Mouse (Mus musculus) cerebellum, postnatal 36 days (tissue): ENCODE measurements around the gene Ppm1h.

ENCODE experiments used
- DNase-seq, 2 experiments: peaks; one replicate each; pipeline ENCODE4 v3.0.0; 2021 to 2022; ENCODE audit warnings: mixed read lengths in 2 of 2

Gene Ppm1h

DNA sequence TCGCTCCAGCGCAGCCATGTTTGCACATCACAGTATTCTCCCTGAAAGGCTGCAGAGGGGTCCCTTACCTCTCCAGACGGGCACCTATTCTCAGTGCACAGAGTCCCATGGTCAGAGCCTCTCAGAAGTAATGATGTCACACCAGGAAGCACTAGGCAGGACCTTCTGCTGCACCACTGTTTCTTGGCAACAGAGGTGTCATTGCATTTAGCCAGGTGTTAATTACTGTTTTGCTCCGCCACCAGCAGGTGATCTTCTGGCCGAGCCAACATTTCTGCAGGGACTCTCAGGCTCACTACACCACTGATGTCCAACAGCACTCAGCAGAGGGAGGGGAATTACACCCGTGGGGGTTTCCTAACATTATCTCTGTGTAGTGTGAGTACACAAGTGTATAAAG lies 143.0 kb downstream of the Ppm1h start:
- DNase-seq: peak; percentile 62

DNA sequence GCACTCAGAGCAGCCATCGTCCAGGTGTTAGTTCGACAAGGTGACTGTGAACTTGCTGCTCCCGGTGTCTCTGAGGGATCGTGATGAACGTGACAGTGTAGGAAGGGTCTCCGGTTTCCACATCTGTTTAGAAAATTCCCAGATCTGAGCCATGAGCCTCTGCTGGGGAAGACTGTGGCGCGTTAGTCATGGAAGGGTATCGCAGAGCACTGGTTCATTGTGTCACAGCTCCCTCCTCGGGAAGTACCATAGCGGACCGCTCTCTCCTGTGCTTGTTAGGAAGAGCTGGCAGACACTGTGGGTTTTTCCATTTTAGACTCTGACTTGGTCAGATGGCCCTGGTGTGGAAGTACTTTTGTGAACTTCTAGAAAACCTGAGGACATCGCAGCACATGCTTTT lies 145.1 kb downstream of the Ppm1h start:
- DNase-seq: no peak

DNA sequence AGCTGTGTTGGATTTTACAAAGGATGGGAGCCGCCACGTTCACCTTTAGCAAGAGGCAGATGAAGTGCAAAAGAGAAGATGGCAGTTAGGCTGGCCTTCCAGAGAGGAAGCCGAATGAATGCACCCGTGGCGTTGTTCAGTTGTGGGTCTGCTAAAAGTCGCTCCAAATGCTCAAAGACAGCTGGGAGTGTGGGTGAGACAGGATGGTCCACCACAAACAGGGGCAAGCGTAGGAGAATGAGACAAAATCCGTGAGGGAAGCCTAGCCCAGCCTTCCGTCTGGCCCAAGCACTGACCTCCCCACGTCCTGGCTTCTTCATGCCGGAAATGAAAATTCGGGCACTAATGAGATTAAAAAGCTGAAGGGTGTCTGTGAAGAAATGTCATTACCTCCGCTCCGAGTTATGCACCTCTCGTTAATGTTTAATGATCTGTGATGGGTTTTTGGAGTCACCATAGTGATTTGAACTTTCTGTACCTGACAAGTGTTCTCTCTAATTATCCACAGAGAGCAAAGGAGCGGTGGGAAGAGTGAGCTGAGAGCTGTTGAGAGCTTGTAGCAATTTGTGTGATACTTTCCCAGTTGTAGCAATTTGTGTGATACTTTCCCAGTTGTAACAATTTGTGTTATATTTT lies 148.3 kb downstream of the Ppm1h start:
- DNase-seq: no peak

DNA sequence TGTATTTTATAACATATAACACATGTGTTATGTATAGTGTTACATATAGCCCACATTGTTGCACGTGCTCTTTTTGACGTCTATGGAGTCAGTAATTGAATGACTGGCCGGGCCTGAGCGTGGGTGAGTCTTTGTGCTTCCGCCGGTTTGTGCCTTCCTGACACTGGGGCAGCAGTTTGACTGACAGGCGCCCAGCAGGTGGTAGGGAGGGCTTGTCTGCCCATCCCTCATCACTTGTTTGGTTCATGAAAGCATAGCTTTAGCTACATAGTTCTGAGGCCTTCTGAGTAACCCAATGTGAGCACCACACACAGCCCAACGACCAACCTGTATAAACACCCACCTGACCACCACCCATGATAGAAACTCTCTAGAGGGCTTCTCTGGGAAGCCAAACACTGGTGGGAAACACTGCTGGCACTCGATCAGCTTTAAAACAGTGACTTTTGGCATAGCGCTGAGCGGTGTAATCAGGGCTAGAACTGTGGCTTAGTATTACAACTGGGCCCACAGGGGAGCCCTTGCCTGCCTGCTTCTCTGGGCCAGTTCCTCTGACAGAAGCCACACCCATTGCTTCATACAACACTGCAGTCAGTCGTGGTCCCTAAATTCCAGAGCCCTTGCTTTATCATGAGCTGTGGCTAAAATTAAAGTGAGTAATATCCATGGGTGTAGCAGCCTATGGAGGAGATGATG lies 149.3 kb downstream of the Ppm1h start:
- DNase-seq: no peak

DNA sequence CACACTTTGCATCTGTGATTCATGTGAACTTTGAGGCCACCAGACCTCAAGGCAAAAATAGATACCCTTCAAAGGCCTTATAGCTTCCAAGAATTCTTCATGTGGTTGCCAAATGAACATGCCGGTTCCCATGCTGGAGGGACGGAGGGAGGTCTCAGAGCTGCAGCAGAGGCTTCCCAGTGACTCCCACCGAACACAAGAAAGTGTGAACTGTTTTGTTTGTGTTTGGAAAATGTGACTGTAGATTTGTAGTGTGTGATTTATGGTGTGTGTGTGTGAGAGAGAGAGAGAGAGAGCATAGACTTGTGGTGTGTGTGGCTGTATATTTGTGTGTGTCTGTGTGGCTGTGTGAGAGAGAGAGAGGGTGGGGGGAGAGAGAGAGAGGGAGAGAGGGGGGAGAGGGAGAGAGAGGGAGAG lies 151.2 kb downstream of the Ppm1h start:
- DNase-seq: no peak

DNA sequence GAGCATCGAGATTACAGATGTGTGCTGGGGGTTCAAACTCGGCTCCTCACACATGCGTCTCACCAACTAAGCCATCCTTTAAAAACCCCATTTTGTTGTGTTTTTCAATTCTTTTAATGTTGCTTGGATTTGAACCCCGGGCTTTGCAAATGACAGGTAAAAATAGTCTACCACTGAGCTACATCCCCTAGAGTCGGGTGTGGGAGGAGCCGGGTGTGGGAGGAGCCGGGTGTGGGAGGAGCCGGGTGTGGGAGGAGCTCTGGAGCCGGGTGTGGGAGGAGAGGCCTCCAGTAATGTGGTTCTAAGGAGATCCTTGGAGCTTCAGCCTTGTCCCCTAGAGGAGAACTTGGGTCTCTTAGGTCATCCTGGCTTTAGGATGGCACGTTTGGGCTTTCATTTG lies 152.1 kb downstream of the Ppm1h start:
- no peak for DNase-seq

DNA sequence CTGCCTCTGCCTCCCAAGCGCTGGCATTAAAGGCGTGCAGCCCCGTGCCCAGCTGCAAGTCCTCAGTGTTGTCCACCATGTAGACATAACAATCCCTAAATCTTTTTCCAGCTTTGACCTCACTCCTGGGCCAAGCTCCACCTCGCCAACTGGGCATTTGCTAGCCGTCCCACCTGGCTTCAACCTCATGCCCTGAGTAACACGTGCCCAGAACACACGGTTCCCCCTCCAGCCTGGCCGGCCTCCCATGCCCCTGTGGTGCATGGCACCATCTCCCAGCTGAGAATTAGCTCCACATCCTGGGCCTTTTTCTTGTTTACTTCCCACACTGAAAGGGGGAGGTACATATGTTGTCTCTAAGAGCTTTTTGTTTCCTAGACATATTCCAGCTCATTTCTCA lies 163.5 kb downstream of the Ppm1h start:
- peak; percentile 94 for DNase-seq

DNA sequence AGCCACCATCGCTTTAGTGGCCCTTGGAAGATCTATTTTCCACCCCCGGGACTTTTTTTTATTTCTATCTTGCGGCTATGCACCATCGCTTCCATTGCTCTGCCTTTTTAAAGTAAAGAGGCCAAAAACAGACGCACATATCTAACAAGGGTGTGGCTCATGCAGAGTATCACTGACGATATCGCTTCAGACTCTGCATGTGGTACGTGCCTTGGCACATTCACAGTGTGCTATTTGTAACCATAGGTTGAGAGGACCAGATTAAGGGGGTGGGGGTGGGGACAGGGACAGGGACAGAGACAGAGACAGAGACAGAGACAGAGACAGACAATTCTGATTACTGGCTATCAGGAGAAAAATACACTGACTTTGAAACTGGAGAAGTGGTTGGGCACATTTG lies 164.4 kb downstream of the Ppm1h start:
- no peak for DNase-seq

DNA sequence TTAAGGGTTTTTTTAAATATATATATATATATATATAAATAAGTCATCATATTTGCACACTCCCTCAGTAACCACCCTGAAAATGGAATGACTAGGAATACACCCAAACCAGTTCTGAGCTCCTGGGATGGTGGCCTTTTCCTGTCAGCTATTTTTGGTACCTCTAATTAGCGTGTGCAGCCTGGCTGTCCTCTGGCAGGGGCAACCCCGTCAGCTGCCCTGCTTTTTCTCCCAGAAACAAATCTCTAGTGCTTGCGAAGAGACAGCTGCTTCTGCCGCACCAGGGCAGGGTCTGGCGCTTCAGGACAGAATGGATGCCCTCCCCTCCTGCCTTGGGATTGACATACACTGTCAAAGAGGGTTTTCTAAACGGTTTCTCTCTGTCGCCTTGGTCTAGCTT lies 166.9 kb downstream of the Ppm1h start:
- peak; percentile 70 to 72 for DNase-seq

DNA sequence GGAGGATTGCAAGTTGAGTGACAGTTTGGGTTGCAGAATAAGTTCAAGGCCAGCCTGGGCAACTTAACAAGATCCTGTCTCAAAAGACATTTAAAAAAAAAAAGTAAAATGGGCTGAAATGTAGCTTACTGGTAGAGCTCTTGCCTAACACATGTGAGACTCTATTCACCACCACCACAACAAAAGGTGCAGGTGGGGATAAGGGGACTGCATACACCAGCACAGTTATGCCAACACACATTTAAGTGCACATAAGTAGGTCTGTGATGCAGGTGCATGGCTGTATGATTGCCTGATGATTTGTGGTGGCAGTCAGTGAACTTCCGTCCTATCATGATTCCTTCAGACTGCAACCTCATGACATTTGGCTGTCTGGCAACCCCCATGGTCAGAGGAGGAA lies 167.9 kb downstream of the Ppm1h start:
- DNase-seq: no peak

DNA sequence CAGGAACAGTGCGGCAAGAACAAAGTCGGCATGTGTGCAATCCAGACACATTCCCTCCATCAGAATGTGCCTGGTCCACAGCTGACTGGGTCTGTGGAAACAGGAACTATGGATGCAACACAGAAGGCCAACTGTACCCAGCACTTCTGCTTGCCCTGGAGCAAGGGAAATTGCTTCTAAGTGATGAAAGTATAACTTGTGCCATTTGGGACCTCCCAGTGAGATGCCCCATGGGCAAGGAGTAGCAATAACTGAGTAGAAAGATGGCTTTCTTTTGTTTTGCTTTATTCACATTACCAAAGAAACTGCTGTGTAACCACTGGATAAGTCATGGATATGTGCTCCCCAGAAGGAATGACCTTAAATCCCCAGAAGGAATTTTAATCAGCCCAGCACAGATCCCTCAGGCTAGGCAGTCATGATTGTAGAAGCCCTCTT lies 169.5 kb downstream of the Ppm1h start:
- no peak for DNase-seq

DNA sequence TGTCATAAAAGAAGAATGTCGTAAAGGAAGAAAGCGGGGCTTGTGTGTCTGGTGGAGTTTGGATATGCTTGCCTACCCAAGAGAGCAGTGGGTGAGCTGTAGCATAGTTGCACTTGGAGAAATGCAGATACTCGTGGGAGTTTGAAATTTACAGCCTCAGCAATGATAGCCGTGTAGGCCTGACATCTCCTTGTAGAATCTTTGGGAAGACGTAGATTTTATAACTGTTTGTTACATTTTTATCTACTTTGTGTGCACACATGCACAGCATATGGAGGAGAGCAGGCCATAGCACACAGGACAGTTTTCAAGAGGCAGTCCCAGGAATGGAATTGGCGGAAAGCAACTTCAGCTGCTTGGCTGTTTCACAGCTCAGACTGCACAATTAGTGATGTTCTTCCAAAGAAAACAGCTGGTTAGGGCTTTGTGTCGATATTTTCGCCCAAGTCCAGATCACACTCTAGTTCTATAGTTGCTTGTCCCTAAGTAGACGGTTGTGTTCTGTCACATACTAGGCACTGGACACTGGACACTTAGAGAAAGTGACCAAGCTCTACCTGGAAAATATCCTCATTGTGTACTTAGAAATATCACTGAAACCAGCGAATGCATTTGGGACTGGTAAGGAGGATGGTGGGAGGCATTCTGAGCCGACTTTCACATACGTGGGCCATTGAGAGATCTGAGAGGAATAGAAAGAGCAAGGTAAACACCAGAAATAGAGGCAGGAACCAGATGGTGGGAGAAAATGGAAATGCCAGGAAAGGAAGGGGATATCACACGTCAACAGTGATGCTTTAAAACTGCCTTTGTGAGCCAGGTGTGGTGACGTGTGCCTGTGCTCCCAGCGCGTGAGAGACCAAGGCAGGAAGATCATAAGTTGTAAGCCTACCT lies 173.0 kb downstream of the Ppm1h start:
- no peak for DNase-seq

DNA sequence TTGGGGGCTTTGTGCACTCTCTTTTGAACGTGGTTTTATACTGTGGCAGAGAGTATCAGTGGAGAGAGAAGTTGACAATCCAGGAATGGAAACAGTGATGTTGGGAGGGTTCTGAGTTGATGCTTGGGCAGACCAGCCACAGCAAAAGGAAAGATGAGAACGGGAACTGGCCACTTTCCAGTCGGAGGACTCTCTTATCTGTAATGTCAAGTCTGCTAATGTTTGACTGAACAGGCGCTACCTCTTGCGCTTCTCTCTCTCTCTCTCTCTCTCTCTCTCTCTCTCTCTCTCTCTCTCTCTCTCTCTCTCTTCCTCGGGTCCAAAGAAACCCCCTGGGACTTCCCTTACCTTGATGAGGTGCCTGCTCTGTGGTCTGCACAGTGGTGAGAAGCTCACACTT lies 176.0 kb downstream of the Ppm1h start:
- DNase-seq: no peak

DNA sequence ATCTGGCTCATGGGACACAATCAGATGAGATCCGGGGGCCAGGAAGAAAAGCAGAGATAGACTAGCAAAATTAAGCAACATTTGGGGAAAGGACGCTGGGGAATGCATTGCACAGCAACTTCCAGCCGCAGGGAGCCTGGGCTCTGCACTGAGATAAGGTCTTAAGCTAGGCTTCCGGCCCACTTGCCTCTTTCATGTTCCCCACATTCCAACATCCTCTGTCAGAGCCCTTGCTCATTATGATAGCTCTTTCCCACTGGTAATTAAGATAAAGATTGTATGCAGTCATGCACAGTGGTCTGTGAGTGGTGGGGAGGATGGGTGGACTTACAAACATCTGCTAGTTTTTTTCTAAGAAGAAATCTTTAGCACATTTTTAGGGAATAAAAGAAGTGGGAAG lies 176.6 kb downstream of the Ppm1h start:
- no peak for DNase-seq

DNA sequence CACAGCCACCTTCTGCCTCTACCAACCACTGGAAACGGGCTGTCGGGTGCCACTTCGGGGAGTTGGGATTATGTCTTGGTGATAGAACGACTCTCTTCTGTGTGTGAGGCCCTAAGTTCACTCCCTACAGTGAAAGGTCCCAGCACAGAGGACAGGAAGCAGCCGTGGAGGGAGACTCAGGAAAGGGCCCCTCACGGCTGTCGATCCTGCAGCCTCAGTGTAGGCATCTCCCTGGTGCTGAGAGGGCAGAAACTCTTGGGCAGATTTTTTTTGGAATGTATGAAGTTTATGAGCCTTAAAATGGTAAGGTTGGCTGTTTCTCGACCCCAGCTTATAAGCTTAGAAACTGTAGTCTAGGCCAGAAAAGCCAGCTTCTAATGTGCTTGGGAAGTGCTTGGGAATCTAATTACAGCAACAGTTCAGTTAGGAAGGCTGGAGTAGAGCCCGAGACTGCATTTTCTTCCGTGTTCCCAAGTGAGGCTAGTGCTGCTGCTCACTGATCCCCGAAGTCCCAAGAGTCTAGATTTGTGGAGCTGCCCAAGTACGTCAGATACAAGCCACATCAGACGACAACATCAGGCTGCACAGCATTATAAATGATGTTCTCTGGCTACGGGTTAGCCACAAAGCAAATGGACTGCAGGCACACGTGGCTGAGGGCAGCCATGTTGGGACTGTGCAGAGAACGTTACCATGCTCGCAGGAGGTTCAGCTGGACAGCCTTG lies 177.6 kb downstream of the Ppm1h start:
- no peak for DNase-seq

DNA sequence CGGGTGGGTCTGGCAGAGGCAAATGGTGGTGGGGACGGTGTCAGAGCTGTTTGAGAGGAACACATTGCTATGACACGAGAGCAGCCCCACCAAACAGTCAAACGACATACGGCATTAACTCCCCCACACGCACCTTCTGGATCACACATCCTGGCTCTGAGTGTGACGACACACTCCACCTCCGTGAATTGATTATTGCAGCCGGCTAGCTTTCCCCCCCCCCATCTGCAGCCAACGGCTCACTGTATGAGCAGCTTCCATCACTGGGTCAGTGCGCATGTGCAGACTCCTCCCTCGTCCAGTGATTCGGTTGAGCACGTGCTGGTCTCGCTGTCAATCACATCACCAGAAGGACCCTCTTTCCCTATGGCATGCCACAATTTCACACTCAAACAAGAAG lies 178.6 kb downstream of the Ppm1h start:
- no peak for DNase-seq

DNA sequence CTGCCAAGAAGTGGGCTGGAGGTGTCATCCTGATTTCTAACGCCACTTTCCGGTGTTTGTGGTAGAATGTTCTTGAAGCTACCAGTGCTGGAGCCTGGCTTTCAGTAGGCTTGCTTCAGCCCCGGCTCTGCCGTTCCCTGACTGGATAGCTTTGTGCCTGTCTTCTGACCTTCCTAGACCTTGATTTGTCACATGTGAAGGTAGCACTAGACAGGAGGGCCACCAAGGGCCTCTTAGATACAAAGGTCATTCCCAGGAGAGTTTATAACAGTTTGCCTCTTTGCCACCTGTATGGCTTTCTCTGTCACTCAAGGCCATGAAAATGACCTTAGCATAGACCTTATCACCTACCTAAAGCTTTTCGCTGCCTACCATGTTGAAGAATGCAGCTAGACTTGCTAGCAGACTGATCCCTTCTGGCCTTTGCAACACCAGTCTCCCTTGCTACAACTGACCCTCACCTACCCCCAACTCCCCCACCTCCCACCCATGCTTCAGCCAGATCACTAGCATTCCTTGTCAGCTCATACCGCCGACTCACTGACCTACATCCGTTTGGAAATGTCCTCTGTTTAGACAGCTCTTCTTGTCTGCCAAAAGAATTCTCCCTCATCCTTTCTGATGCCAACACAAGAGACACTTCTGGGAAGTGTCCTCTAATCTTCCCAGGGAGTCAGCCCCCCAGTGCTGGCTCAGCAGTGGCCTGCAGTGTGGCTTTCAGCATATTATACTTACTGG lies 180.5 kb downstream of the Ppm1h start:
- no peak for DNase-seq

DNA sequence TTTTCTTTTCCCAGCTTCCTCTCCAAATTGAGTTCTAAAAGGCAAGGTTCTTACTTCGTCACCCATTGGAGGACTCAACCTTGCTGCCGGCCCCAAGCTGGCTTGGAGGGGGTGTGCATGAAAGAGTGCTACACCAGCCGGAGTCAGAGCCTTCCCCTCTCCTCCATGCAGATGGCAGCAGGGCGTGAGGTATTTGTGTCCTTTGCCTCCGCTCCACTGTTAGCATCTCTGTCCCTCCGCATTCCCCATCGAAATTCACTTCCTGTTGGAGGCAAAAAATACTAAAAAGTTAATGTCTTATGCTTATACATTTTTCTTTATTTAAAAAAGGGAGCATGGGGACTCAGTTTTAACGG lies 181.1 kb downstream of the Ppm1h start:
- no peak for DNase-seq

DNA sequence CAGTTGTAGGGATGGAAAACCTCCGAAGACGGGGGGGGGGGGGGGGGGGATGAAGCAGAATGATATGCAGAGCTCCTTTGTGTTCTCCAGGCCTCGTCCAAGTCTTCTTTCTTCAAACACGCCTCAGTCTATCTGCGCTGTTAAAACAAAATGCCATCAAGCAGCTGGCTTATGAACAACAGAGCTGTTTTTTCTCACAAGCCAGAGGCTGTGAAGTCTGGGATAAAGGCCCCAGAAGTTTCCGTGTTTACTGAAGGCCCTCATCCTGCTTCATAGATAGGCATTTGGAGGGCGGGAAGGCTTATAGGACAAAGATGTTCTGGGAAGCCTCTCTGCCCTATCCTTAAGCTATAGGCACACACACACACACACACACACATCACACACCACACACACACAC lies 181.5 kb downstream of the Ppm1h start:
- no peak for DNase-seq

DNA sequence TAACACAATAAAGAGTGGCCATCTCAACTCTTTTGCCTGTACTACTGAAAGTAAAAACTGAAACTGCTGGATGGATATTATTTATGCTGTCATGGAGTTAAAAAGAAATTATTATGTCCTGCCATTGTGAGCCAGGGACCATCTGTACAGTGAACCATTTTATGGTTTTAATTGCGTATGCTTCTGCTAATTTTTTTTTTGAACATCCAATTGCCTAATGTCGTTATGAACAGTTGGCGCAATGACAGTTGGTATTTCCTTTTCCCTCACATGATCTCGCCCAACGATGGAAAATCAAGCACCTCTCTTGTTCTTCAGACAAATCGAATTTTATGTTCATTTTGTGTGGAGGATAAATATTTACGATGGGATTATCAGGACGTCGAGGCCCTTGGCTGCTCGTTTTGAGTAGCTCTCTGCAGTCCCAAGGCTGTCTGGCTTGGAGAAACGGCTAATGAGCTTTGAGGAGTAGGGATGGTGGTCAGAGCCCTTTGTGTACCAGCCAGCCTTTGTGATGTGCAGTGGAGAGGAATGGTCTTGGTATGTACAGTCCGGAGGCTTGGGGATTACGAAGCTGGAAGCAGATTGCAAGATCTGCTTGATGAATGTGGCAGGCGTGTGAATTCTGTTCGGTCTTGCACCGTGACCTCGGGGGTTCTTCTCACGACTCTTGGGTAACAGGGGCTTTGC lies 183.3 kb downstream of the Ppm1h start:
- no peak for DNase-seq

DNA sequence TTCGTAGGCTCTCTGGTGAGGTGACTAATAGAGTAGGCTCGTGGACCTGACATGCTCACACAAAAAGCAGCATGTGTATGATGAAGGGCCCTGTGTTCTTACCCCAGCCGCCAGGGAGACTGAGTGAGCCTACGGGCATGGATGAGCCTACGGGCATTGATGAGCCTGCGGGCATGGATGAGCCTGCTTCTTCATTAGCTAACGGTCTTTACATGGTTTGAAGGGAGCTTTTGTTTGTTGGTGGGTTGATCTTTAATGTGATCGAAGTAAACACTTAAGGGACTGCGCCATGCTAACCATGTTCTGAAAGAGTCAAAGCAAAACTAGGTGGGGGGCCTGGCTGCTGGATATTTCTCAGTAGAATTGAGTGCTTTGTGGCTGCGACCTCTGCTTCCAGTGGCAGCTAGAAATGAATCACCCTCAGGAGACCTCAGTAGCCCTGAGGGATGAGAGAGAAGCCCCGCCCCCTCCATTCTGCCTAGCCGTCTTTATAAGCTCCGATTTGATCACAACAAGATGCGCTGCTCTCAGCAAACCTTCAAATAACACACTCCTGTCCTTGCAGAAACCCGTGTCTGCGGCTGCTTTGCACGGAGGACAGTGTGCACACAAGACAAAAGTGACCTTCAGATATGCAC lies 183.9 kb downstream of the Ppm1h start:
- DNase-seq: no peak
